Mouse (Mus musculus): ENCODE measurements at regions not wholly inside any gene's neighbourhood (a gene's known extent, or its start where the extent isn't known, plus 50 kb on each side); places are given as distances from the start of the nearest gene placed in this dataset.

DNA sequence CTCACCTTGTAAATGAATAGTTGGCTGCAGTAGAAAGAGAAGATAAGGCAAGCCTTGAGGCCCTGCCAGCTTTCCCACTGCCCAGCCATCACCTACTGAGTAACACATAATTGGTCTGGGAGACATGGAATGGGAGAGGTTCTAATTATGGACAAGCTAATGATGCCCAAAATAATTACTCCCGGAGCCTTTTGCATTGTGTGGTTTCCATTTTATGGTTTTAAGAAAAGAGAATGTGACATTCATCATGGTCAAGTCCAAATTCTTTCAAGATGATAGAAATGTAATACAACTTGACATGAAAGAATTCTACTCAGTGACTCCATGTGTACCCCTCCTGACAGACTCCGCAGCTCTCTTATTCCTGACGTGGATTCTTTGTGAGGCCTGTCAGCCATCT lies 518.6 kb downstream of the Efnb2 start:
- TF ChIP-seq CTCF (IDR thresholded peaks at IDR 0.05; ENCODE audit: extremely low read depth, insufficient read depth, insufficient read length, insufficient replicate concordance): no peak
- no peak for TF ChIP-seq POLR2A (IDR thresholded peaks at IDR 0.05; ENCODE audit: low read depth, low read length)
- no peak for DNase-seq (ENCODE audit: low read depth in 1 of 2, low spot score in 2 of 2)
- H3K4me1 ChIP-seq (ENCODE audit: control insufficient read depth, insufficient read depth, insufficient read length): no peaks in the 10 kb centered on the region
- H3K36me3 ChIP-seq (ENCODE audit: control insufficient read depth, insufficient read depth, low read length): no peaks in the 10 kb centered on the region
- no peak overlapping the region for H3K4me3 ChIP-seq (ENCODE audit: extremely low read depth, insufficient read depth, insufficient read length)
- no peak overlapping the region for H3K27ac ChIP-seq (ENCODE audit: insufficient read depth, low read length)
- no peaks in the 10 kb centered on the region for H3K27me3 ChIP-seq (ENCODE audit: control insufficient read depth, insufficient read depth, low read length)
- WGBS: 76% methylated on average over 3 of the region's 3 CpGs

GRCm38 (mm10) chr8:8139720-8140119 lies 521.3 kb downstream of the Efnb2 start:
- no peak overlapping the region for H3K4me3 ChIP-seq (ENCODE audit: extremely low read depth, insufficient read depth, insufficient read length)
- no peaks in the 10 kb centered on the region for H3K27me3 ChIP-seq (ENCODE audit: control insufficient read depth, insufficient read depth, low read length)
- H3K36me3 ChIP-seq (ENCODE audit: control insufficient read depth, insufficient read depth, low read length): no peaks in the 10 kb centered on the region
- TF ChIP-seq CTCF (IDR thresholded peaks at IDR 0.05; ENCODE audit: extremely low read depth, insufficient read depth, insufficient read length, insufficient replicate concordance) (no peak), POLR2A (IDR thresholded peaks at IDR 0.05; ENCODE audit: low read depth, low read length) (no peak)
- DNase-seq (ENCODE audit: low read depth in 1 of 2, low spot score in 2 of 2): no peak
- WGBS: 93% methylated on average over 3 of the region's 3 CpGs
- no peaks in the 10 kb centered on the region for H3K4me1 ChIP-seq (ENCODE audit: control insufficient read depth, insufficient read depth, insufficient read length)
- H3K27ac ChIP-seq (ENCODE audit: insufficient read depth, low read length): no peak overlapping the region

- no peaks in the 10 kb centered on the region for H3K36me3 ChIP-seq (ENCODE audit: control insufficient read depth, insufficient read depth, low read length)
- H3K4me3 ChIP-seq (ENCODE audit: extremely low read depth, insufficient read depth, insufficient read length): no peak overlapping the region
- no peaks in the 10 kb centered on the region for H3K27me3 ChIP-seq (ENCODE audit: control insufficient read depth, insufficient read depth, low read length)
- no peaks in the 10 kb centered on the region for H3K4me1 ChIP-seq (ENCODE audit: control insufficient read depth, insufficient read depth, insufficient read length)
- no peak overlapping the region for H3K27ac ChIP-seq (ENCODE audit: insufficient read depth, low read length)
- TF ChIP-seq CTCF (IDR thresholded peaks at IDR 0.05; ENCODE audit: extremely low read depth, insufficient read depth, insufficient read length, insufficient replicate concordance) (no peak), POLR2A (IDR thresholded peaks at IDR 0.05; ENCODE audit: low read depth, low read length) (no peak)
- 61% methylated on average over 10 of the region's 10 CpGs for WGBS
- DNase-seq (ENCODE audit: low read depth in 1 of 2, low spot score in 2 of 2): no peak
Measured at GRCm38 (mm10) chr8:8133001-8133785, 527.8 kb downstream of the Efnb2 start.

- no peaks in the 10 kb centered on the region for H3K4me1 ChIP-seq (ENCODE audit: control insufficient read depth, insufficient read depth, insufficient read length)
- H3K4me3 ChIP-seq (ENCODE audit: extremely low read depth, insufficient read depth, insufficient read length): no peak overlapping the region
- WGBS: 65% methylated on average over 3 of the region's 3 CpGs
- H3K27me3 ChIP-seq (ENCODE audit: control insufficient read depth, insufficient read depth, low read length): no peaks in the 10 kb centered on the region
- H3K36me3 ChIP-seq (ENCODE audit: control insufficient read depth, insufficient read depth, low read length): no peaks in the 10 kb centered on the region
- DNase-seq (ENCODE audit: low read depth in 1 of 2, low spot score in 2 of 2): no peak
- no peak for TF ChIP-seq CTCF (IDR thresholded peaks at IDR 0.05; ENCODE audit: extremely low read depth, insufficient read depth, insufficient read length, insufficient replicate concordance)
- H3K27ac ChIP-seq (ENCODE audit: insufficient read depth, low read length): no peak overlapping the region
Measured at GRCm38 (mm10) chr8:8131961-8132376, 529.1 kb downstream of the Efnb2 start.

DNA sequence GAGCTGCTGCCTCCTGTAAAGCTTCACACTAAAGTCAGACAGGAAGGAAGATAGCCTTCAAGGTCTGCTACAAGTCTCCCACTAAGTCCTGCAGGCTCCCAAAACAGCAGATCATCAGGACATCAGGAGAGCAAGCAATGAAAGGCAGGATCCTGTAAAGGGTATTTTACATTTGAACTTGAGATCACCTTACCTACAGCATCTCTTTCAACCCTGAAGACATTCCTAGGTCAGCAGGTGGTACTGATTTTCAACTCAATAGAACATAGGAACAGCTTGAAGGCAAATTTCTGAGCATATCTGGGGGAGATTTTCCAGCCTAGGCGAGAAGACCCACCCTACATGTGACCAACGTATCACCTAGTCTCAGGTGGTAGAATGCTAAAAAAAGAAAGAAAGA lies 530.2 kb downstream of the Efnb2 start:
- WGBS: 70% methylated on average over 2 of the region's 2 CpGs
- Histone ChIP-seq H3K27ac (ENCODE audit: insufficient read depth, low read length) (no peak overlapping the region), H3K4me1 (ENCODE audit: control insufficient read depth, insufficient read depth, insufficient read length) (no peaks in the 10 kb centered on the region), H3K27me3 (ENCODE audit: control insufficient read depth, insufficient read depth, low read length) (no peaks in the 10 kb centered on the region), H3K4me3 (ENCODE audit: extremely low read depth, insufficient read depth, insufficient read length) (no peak overlapping the region), H3K36me3 (ENCODE audit: control insufficient read depth, insufficient read depth, low read length) (no peaks in the 10 kb centered on the region)
- TF ChIP-seq CTCF (IDR thresholded peaks at IDR 0.05; ENCODE audit: extremely low read depth, insufficient read depth, insufficient read length, insufficient replicate concordance) (no peak), POLR2A (IDR thresholded peaks at IDR 0.05; ENCODE audit: low read depth, low read length) (no peak)
- no peak for DNase-seq (ENCODE audit: low read depth in 1 of 2, low spot score in 2 of 2)

GRCm38 (mm10) chr8:8115595-8116429 lies 545.2 kb downstream of the Efnb2 start:
- Histone ChIP-seq H3K4me1 (ENCODE audit: control insufficient read depth, insufficient read depth, insufficient read length) (no peaks in the 10 kb centered on the region), H3K27ac (ENCODE audit: insufficient read depth, low read length) (no peak overlapping the region), H3K4me3 (ENCODE audit: extremely low read depth, insufficient read depth, insufficient read length) (no peak overlapping the region), H3K36me3 (ENCODE audit: control insufficient read depth, insufficient read depth, low read length) (no peaks in the 10 kb centered on the region), H3K27me3 (ENCODE audit: control insufficient read depth, insufficient read depth, low read length) (no peaks in the 10 kb centered on the region)
- TF ChIP-seq CTCF (IDR thresholded peaks at IDR 0.05; ENCODE audit: extremely low read depth, insufficient read depth, insufficient read length, insufficient replicate concordance) (no peak), POLR2A (IDR thresholded peaks at IDR 0.05; ENCODE audit: low read depth, low read length) (no peak)
- WGBS: 68% methylated on average over 6 of the region's 6 CpGs
- no peak for DNase-seq (ENCODE audit: low read depth in 1 of 2, low spot score in 2 of 2)

- no peaks in the 10 kb centered on the region for H3K27me3 ChIP-seq (ENCODE audit: control insufficient read depth, insufficient read depth, low read length)
- H3K27ac ChIP-seq (ENCODE audit: insufficient read depth, low read length): no peak overlapping the region
- no peak for DNase-seq (ENCODE audit: low read depth in 1 of 2, low spot score in 2 of 2)
- no peaks in the 10 kb centered on the region for H3K36me3 ChIP-seq (ENCODE audit: control insufficient read depth, insufficient read depth, low read length)
- no peak overlapping the region for H3K4me3 ChIP-seq (ENCODE audit: extremely low read depth, insufficient read depth, insufficient read length)
- H3K4me1 ChIP-seq (ENCODE audit: control insufficient read depth, insufficient read depth, insufficient read length): no peaks in the 10 kb centered on the region
- TF ChIP-seq POLR2A (IDR thresholded peaks at IDR 0.05; ENCODE audit: low read depth, low read length) (no peak), CTCF (IDR thresholded peaks at IDR 0.05; ENCODE audit: extremely low read depth, insufficient read depth, insufficient read length, insufficient replicate concordance) (no peak)
- WGBS: 80% methylated on average over 3 of the region's 3 CpGs
Measured at GRCm38 (mm10) chr8:8114604-8115003, 546.4 kb downstream of the Efnb2 start.
